Mouse (Mus musculus): ENCODE measurements at regions not wholly inside any gene's neighbourhood (a gene's known extent, or its start where the extent isn't known, plus 50 kb on each side); places are given as distances from the start of the nearest gene placed in this dataset.
A peak's percentile ranks its signal among the peaks of the same experiment; 100 is the strongest.

- Histone ChIP-seq H3K27ac (ENCODE audit: insufficient read depth, low read depth, low read length) (no peak overlapping the region), H3K4me1 (ENCODE audit: control insufficient read depth, insufficient read depth, low read length) (no peaks in the 10 kb centered on the region), H3K4me3 (ENCODE audit: insufficient read depth, low read length) (no peak overlapping the region)
- TF ChIP-seq CTCF (IDR thresholded peaks at IDR 0.05; ENCODE audit: low read depth, low read length) (peak; percentile 14; the same call in 1 of the 2 replicates), POLR2A (IDR thresholded peaks at IDR 0.05; ENCODE audit: borderline replicate concordance, low read depth, low read length) (no peak)
Measured at GRCm38 (mm10) chr15:25047875-25048274, 365.7 kb downstream of the Basp1 start.

- no peak overlapping the region for H3K27ac ChIP-seq (ENCODE audit: insufficient read depth, low read depth, low read length)
- H3K4me1 ChIP-seq (ENCODE audit: control insufficient read depth, insufficient read depth, low read length), result no peaks in the 10 kb centered on the region
- TF ChIP-seq POLR2A (IDR thresholded peaks at IDR 0.05; ENCODE audit: borderline replicate concordance, low read depth, low read length) (no peak), CTCF (IDR thresholded peaks at IDR 0.05; ENCODE audit: low read depth, low read length) (no peak)
- no peak overlapping the region for H3K4me3 ChIP-seq (ENCODE audit: insufficient read depth, low read length)
Measured at GRCm38 (mm10) chr15:25046514-25047138, 366.9 kb downstream of the Basp1 start.

GRCm38 (mm10) chr15:25036231-25036630 lies 377.3 kb downstream of the Basp1 start:
- H3K4me3 ChIP-seq (ENCODE audit: insufficient read depth, low read length), result no peak overlapping the region
- peaks cover 2% of the 10 kb centered on the region for H3K4me1 ChIP-seq (ENCODE audit: control insufficient read depth, insufficient read depth, low read length)
- TF ChIP-seq CTCF (IDR thresholded peaks at IDR 0.05; ENCODE audit: low read depth, low read length) (no peak), POLR2A (IDR thresholded peaks at IDR 0.05; ENCODE audit: borderline replicate concordance, low read depth, low read length) (no peak)
- H3K27ac ChIP-seq (ENCODE audit: insufficient read depth, low read depth, low read length), result no peak overlapping the region

GRCm38 (mm10) chr15:25027865-25028264 lies 385.7 kb downstream of the Basp1 start:
- no peak for TF ChIP-seq CTCF (IDR thresholded peaks at IDR 0.05; ENCODE audit: low read depth, low read length)
- no peak for TF ChIP-seq POLR2A (IDR thresholded peaks at IDR 0.05; ENCODE audit: borderline replicate concordance, low read depth, low read length)
- H3K27ac ChIP-seq (ENCODE audit: insufficient read depth, low read depth, low read length), result no peak overlapping the region
- H3K4me3 ChIP-seq (ENCODE audit: insufficient read depth, low read length), result no peak overlapping the region
- H3K4me1 ChIP-seq (ENCODE audit: control insufficient read depth, insufficient read depth, low read length), result no peaks in the 10 kb centered on the region

- H3K4me1 ChIP-seq (ENCODE audit: control insufficient read depth, insufficient read depth, low read length), result no peaks in the 10 kb centered on the region
- no peak overlapping the region for H3K4me3 ChIP-seq (ENCODE audit: insufficient read depth, low read length)
- TF ChIP-seq CTCF (IDR thresholded peaks at IDR 0.05; ENCODE audit: low read depth, low read length) (no peak), POLR2A (IDR thresholded peaks at IDR 0.05; ENCODE audit: borderline replicate concordance, low read depth, low read length) (no peak)
- no peak overlapping the region for H3K27ac ChIP-seq (ENCODE audit: insufficient read depth, low read depth, low read length)
Measured at GRCm38 (mm10) chr15:25026786-25027461, 386.6 kb downstream of the Basp1 start.

- H3K27ac ChIP-seq (ENCODE audit: insufficient read depth, low read depth, low read length), result no peak overlapping the region
- H3K4me3 ChIP-seq (ENCODE audit: insufficient read depth, low read length), result no peak overlapping the region
- no peaks in the 10 kb centered on the region for H3K4me1 ChIP-seq (ENCODE audit: control insufficient read depth, insufficient read depth, low read length)
- TF ChIP-seq POLR2A (IDR thresholded peaks at IDR 0.05; ENCODE audit: borderline replicate concordance, low read depth, low read length) (no peak), CTCF (IDR thresholded peaks at IDR 0.05; ENCODE audit: low read depth, low read length) (no peak)
Measured at GRCm38 (mm10) chr15:25026351-25026750, 387.2 kb downstream of the Basp1 start.

GRCm38 (mm10) chr15:25020916-25021315 lies 392.6 kb downstream of the Basp1 start:
- no peak overlapping the region for H3K4me3 ChIP-seq (ENCODE audit: insufficient read depth, low read length)
- H3K4me1 ChIP-seq (ENCODE audit: control insufficient read depth, insufficient read depth, low read length), result no peaks in the 10 kb centered on the region
- TF ChIP-seq POLR2A (IDR thresholded peaks at IDR 0.05; ENCODE audit: borderline replicate concordance, low read depth, low read length), result no peak
- no peak for TF ChIP-seq CTCF (IDR thresholded peaks at IDR 0.05; ENCODE audit: low read depth, low read length)
- no peak overlapping the region for H3K27ac ChIP-seq (ENCODE audit: insufficient read depth, low read depth, low read length)

GRCm38 (mm10) chr15:25019352-25019941 lies 394.1 kb downstream of the Basp1 start:
- Histone ChIP-seq H3K27ac (ENCODE audit: insufficient read depth, low read depth, low read length) (no peak overlapping the region), H3K4me3 (ENCODE audit: insufficient read depth, low read length) (no peak overlapping the region), H3K4me1 (ENCODE audit: control insufficient read depth, insufficient read depth, low read length) (no peaks in the 10 kb centered on the region)
- no peak for TF ChIP-seq POLR2A (IDR thresholded peaks at IDR 0.05; ENCODE audit: borderline replicate concordance, low read depth, low read length)
- TF ChIP-seq CTCF (IDR thresholded peaks at IDR 0.05; ENCODE audit: low read depth, low read length), result no peak

- no peaks in the 10 kb centered on the region for H3K4me1 ChIP-seq (ENCODE audit: control insufficient read depth, insufficient read depth, low read length)
- H3K4me3 ChIP-seq (ENCODE audit: insufficient read depth, low read length), result no peak overlapping the region
- H3K27ac ChIP-seq (ENCODE audit: insufficient read depth, low read depth, low read length), result no peak overlapping the region
- no peak for TF ChIP-seq POLR2A (IDR thresholded peaks at IDR 0.05; ENCODE audit: borderline replicate concordance, low read depth, low read length)
- TF ChIP-seq CTCF (IDR thresholded peaks at IDR 0.05; ENCODE audit: low read depth, low read length), result no peak
Measured at GRCm38 (mm10) chr15:25018937-25019336, 394.6 kb downstream of the Basp1 start.

GRCm38 (mm10) chr15:25007720-25008119 lies 405.8 kb downstream of the Basp1 start:
- Histone ChIP-seq H3K4me1 (ENCODE audit: control insufficient read depth, insufficient read depth, low read length) (no peaks in the 10 kb centered on the region), H3K27ac (ENCODE audit: insufficient read depth, low read depth, low read length) (no peak overlapping the region), H3K4me3 (ENCODE audit: insufficient read depth, low read length) (no peak overlapping the region)
- TF ChIP-seq CTCF (IDR thresholded peaks at IDR 0.05; ENCODE audit: low read depth, low read length) (no peak), POLR2A (IDR thresholded peaks at IDR 0.05; ENCODE audit: borderline replicate concordance, low read depth, low read length) (no peak)

Measured in bone marrow macrophage, adult 2 months (primary cell).